Mouse (Mus musculus): ENCODE measurements around the gene Srpk2.
"Not testable (repeated sequence)": the region's sequence is repeated elsewhere in the genome, so short reads cannot be mapped to it uniquely, and the experiment has no call there.

Srpk2 gene

GRCm38 (mm10) chr5:23502317-23502937, 182.0 kb downstream of the Srpk2 start:
- no peak for DNase-seq (ENCODE audit: low spot score)

DNA sequence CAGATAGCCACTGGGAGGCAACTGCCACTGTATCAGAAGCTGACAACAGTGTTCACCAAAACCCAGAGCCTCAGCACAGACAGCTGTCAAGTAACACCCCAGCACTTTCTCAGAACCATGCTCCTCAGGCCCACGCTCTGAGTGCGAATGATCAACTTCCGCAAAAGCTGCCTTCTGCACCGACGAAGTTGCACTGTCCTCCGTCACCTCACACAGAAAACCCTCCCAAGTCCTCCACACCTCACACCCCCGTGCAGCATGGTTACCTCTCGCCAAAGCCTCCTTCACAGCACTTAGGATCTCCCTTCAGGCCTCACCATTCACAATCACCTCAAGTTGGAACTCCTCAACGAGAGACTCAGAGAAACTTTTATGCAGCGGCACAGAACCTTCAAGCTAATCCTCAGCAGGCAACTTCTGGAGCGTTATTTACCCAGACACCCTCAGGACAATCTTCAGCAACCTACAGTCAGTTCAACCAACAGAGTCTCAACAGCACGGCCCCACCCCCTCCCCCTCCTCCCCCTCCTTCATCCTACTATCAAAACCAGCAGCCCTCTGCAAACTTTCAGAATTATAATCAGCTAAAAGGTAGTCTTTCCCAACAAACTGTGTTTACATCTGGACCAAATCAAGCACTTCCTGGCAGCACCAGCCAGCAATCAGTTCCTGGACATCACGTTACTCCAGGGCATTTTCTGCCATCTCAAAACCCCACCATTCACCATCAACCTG, 182.7 kb downstream of the Srpk2 start:
- no peak for DNase-seq (ENCODE audit: low spot score)

GRCm38 (mm10) chr5:23500715-23501114, 183.7 kb downstream of the Srpk2 start:
- no peak for DNase-seq (ENCODE audit: low spot score)

GRCm38 (mm10) chr5:23499257-23499656, 185.2 kb downstream of the Srpk2 start:
- no peak for DNase-seq (ENCODE audit: low spot score)

DNA sequence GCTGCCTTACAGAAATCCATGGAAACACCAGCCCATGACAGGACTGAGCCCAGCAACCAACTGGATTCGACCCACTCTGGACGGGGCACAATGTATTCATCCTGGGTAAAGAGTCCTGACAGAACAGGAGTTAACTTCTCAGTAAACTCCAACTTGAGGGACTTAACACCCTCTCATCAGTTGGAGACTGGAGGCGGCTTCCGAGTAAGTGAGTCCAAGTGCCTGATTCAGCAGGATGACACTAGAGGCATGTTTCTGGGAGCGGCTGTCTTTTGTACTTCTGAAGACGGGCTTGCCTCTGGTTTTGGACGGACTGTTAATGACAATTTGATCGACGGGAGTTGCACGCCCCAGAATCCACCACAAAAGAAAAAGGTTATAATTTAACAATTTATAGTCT, 186.5 kb downstream of the Srpk2 start:
- DNase-seq (ENCODE audit: low spot score) = no peak

DNA sequence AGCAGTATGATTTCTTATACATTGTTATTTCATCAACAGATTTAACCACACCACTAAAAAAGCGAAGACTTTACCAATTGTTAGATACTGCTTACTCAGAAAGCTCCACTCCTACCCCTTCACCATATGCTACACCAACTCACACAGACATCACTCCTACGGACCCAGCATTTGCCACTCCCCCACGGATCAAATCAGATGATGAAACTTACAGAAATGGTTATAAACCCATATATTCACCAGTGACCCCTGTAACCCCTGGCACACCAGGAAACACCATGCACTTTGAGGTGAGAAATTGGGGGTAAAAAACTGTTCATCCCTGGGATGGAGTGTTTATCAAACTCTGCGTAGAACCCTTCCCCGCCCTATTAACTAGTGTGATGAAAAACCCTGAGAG, 187.5 kb downstream of the Srpk2 start:
- no peak for DNase-seq (ENCODE audit: low spot score)

GRCm38 (mm10) chr5:23496396-23496795, 188.0 kb downstream of the Srpk2 start:
- no peak for DNase-seq (ENCODE audit: low spot score)

DNA sequence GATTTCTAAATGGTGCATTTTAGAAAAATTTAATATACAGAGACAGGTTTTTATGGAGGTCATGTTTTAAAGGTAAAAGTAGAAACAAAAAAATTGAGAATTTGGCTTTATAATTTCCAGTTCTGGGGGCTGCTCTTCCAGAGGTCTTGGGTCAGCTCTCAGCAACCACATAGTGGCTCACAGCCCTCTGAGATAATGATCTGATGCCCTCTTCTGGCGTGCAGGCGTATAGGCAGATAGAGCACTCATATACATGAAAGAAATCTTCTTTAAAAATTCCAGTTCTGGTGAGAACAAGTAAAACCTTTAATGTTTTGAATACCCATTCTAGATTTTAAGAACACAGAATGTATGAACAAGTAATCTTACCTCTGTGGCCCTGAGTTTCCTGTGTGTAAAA, 193.6 kb downstream of the Srpk2 start:
- DNase-seq (ENCODE audit: low spot score) = no peak

- no peak for DNase-seq (ENCODE audit: low spot score)
These were observed 195.2 kb downstream of the Srpk2 start for GRCm38 (mm10) chr5:23489231-23489630.

GRCm38 (mm10) chr5:23483811-23484210, 200.6 kb downstream of the Srpk2 start:
- DNase-seq (ENCODE audit: low spot score) = no peak

- no peak for DNase-seq (ENCODE audit: low spot score)
These were observed 211.1 kb downstream of the Srpk2 start for GRCm38 (mm10) chr5:23473098-23473873.

DNA sequence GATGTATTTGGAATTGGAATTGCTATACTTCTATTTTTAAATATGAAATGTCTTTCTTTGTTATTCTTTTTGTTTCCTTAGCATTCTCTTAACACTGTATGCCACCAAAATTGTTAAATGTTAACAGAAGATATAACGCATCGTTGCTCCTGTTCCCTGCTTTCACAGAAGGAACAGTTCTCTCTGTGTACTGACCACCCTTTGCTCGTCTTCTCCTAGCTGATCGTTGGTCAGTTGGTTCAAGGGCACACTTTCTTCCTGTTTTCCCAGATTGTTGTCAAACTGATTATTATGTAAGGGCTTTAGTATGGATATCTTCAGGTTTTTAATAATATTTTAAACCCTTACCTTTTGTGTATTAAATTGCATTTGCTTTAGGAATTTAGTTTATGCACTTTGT, 217.9 kb downstream of the Srpk2 start:
- no peak for DNase-seq (ENCODE audit: low spot score)

DNA sequence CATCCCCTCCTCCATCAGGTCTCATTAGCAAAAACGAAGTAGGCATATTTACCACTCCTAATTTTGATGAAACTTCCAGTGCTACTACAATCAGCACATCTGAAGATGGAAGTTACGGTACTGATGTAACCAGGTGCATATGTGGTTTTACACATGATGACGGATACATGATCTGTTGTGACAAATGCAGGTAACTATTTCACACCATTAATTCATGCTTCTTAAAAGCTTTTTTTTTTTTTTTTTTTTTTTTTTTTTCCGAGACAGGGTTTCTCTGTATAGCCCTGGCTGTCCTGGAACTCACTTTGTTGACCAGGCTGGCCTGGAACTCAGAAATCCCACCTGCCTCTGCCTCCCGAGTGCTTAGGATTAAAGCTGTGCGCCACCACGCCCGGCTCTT, 219.7 kb downstream of the Srpk2 start:
- DNase-seq (ENCODE audit: low spot score) = no peak

- DNase-seq (ENCODE audit: low spot score) = no peak
These were observed 220.2 kb downstream of the Srpk2 start for GRCm38 (mm10) chr5:23464247-23464646.

DNA sequence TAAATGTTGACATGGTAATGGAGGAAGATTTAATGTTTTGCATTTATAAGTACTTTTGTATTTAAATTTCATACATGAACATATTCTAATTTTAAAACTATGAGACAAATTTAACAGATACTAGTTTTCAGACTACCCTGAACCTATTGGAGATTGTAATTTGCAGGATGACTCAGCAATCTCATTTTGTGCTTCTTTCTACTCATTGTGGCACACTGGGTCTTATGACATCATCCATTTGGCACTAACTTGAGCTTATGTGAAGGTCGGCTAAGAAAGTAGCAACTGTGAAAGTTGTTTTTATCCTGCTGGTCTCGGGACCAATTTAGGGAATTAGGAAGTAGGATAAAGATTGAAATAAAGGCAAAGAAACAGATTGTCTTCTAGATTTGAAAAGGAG, 222.7 kb downstream of the Srpk2 start:
- DNase-seq (ENCODE audit: low spot score) = no peak

- DNase-seq (ENCODE audit: low spot score) = not testable (repeated sequence)
These were observed 230.9 kb downstream of the Srpk2 start for GRCm38 (mm10) chr5:23453561-23453960.
